Mouse (Mus musculus): ENCODE data around the gene Elmo2.

DNA sequence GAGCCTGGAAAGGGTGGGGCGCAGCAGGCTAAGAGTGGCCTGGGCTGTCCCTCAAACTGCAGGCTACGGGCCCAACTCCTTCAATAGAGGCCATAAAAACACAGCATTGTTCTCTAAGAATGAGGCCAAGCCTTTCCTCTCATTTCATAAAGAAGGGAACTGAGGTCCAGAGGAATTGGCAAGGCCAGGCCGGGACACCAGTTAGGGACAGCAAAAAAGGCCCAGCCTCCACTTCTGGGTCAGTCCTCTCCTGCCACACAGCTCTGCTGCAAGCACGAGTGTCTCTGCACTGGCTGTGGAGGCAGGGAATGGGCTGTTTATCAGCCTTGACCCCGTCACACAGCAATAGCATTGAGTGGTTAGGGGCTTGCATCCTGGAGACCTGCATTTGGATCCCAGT lies 2.8 kb downstream of the Elmo2 start:
- TF ChIP-seq GATA1 (IDR thresholded peaks at IDR 0.05; ENCODE audit: borderline replicate concordance, low read length): no peak
- no peak for TF ChIP-seq FLI1 (IDR thresholded peaks at IDR 0.05; ENCODE audit: low read length)
